Mouse (Mus musculus) liver, embryonic 14.5 days (tissue): ENCODE data around the gene Pcsk4. TPM values are rescaled to one million over a fixed set of nuclear protein-coding genes. Genes with fewer than 3 reads are reported as not detected.

Source experiments
- ATAC-seq: fragments of 200-750 bp; cut with Nextera tagmentation; 2 replicates; pipeline ENCODE4 v1.8.0; 2017; ENCODE audit warnings: moderate number of reproducible peaks, mild to moderate bottlenecking, moderate library complexity; ENCODE audit not compliant: insufficient read depth
- DNase-seq, 3 experiments: peaks; one replicate each; pipeline ENCODE4 v3.0.0-alpha.2; 2012 to 2013; ENCODE audit warnings: low read depth in 3 of 3, low spot score in 3 of 3
- H3K27ac ChIP-seq: fragments of 300-500 bp; sonication (generic); 2 replicates; pipeline ENCODE4 v1.5.1; 2014; ENCODE audit warnings: moderate library complexity, mild to moderate bottlenecking, control low read depth, inconsistent platforms
- H3K27me3 ChIP-seq: fragments of 300-500 bp; sonication (generic); 2 replicates; pipeline ENCODE4 v1.6.1; 2014; ENCODE audit warnings: mild to moderate bottlenecking, low read length, moderate library complexity; ENCODE audit not compliant: control insufficient read depth, insufficient read depth
- H3K36me3 ChIP-seq: fragments of 300-500 bp; sonication (generic); replicated peaks from 2 replicates; pipeline ENCODE4 v1.6.1; 2014; ENCODE audit warnings: low read depth; ENCODE audit not compliant: control insufficient read depth, insufficient read depth
- H3K4me1 ChIP-seq, 2 experiments: fragments of 200-500 bp in 1 of 2; fragments of 300-500 bp in 1 of 2; sonication (generic) in 1 of 2; replicated peaks; 2 replicates each; pipeline ENCODE4 v1.6.1; 2012 to 2014; ENCODE audit warnings: antibody characterized with exemption in 1 of 2, inconsistent platforms in 1 of 2, low read length in 1 of 2; ENCODE audit not compliant: control insufficient read depth in 2 of 2, insufficient read depth in 2 of 2
- H3K4me2 ChIP-seq: fragments of 300-500 bp; sonication (generic); 2 replicates; pipeline ENCODE4 v1.6.1; 2014; ENCODE audit warnings: low read depth, mild to moderate bottlenecking, control low read depth, moderate library complexity
- H3K4me3 ChIP-seq, 2 experiments: fragments of 200-500 bp in 1 of 2; fragments of 300-500 bp in 1 of 2; sonication (generic) in 1 of 2; 2 replicates each; pipeline ENCODE4 v1.5.1; 2012 to 2014; ENCODE audit warnings: low read depth in 2 of 2, low read length in 2 of 2, mild to moderate bottlenecking in 2 of 2, control low read depth in 1 of 2, inconsistent platforms in 1 of 2, moderate library complexity in 1 of 2; ENCODE audit not compliant: insufficient read depth in 1 of 2
- H3K9ac ChIP-seq: fragments of 300-500 bp; sonication (generic); replicated peaks from 2 replicates; pipeline ENCODE4 v1.6.1; 2014; ENCODE audit warnings: mild to moderate bottlenecking, control low read depth, moderate library complexity
- H3K9me3 ChIP-seq: fragments of 300-500 bp; sonication (generic); 2 replicates; pipeline ENCODE4 v1.6.1; 2016; ENCODE audit warnings: low read length, mixed read lengths; ENCODE audit not compliant: control insufficient read depth
- CTCF ChIP-seq: IDR thresholded peaks from 2 replicates; pipeline ENCODE4 v1.5.1; 2016; ENCODE audit warnings: antibody characterized with exemption, low read depth, control low read depth
- EP300 ChIP-seq: IDR thresholded peaks from 2 replicates; pipeline ENCODE4 v1.6.1; 2016; ENCODE audit warnings: antibody characterized with exemption, low read depth
- WGBS: fragments of 180-500 bp; shearing (Covaris S2); extraction: QIAGEN DNeasy Blood & Tissue Kit; methylation state at CpG from one replicate; pipeline ENCODE4 v1.1.7; 2014; ENCODE audit not compliant: insufficient replicate concordance; 5-methylcytosine and 5-hydroxymethylcytosine counted together
- polyA plus RNA-seq, 2 experiments: library from polyadenylated mRNA; depleted of rRNA in 1 of 2; stranded (reverse) in 1 of 2; unstranded in 1 of 2; fragments of >200 nt; fragmentation: Nextera tagmentation in 1 of 2; extraction: Ambion mirVana in 1 of 2; gene quantifications; 2 replicates each; pipeline versions ENCODE4 v1.2.1 to v1.2.3; 2012 to 2014

Pcsk4 gene
- polyA plus RNA-seq, 2 experiments = 3.2 to 6.6 TPM

DNA sequence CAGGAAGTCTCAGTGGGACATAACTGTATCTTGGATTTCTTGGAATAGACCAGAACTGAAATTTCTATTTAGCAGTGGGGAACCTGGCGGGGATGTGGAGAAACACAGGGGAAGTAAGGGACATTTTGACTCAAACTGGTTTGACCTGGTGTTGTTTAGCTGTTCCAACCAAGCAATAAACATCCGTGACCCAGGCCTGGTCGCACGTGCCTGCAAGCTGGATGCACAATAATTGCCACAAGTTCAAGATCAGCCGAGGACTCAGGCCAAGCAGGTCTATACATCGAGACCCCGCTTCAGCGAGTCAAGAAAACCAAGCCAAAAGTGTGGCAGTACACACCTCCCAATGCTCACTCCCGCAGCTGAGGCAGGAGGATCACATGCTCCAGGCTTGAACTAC lies 42.7 kb upstream of the Pcsk4 start:
- DNase-seq = no peak
- no peaks in the 10 kb centered on the region for H3K9me3 ChIP-seq
- no peak overlapping the region for H3K9ac ChIP-seq
- no peak for TF ChIP-seq CTCF
- no peak for TF ChIP-seq EP300
- 50% methylated on average over 9 of the region's 9 CpGs for WGBS
- H3K4me3 ChIP-seq = no peak overlapping the region
- H3K4me1 ChIP-seq = 0 out of 4 replicates have a peak, but pooled peaks cover 0 to 2% of the 10 kb centered on the region in 2 experiments
- no peak overlapping the region for H3K27ac ChIP-seq
- no peak overlapping the region for H3K4me2 ChIP-seq
- ATAC-seq = no peak
- H3K27me3 ChIP-seq = no peaks in the 10 kb centered on the region; the same call in 1 of the 2 replicates
- H3K36me3 ChIP-seq = no peaks in the 10 kb centered on the region

DNA sequence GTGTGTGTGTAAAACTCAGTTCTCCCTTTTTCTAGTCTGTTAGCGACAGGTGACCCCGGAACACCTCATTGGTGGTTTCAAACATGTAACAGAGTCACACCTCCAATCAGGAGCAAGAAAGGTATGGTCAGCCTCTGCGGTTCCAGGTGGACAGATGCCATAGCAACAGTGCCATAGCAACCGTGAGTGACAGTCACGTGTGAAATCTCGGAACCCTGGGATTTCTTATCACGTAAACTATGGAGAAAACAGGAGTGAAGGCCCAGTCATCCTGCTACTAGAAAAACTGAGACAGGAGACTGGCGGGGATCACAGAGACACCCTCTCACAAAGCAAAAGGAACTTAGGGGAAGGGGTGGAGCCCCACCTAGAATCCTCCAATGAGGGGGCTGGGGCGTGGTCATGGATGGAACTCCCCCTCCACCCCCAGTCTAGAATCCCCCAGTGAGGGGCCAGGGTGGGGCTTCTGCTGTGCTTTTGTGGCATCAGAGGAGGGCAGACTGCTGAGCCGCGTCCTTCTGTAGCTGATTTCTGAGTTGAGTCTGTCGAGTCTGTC lies 42.2 kb upstream of the Pcsk4 start:
- no peak overlapping the region for H3K27ac ChIP-seq
- TF ChIP-seq CTCF = no peak
- TF ChIP-seq EP300 = no peak
- WGBS = 6% methylated on average over 12 of the region's 12 CpGs
- no peak overlapping the region for H3K4me3 ChIP-seq
- no peak for DNase-seq
- H3K4me1 ChIP-seq = 0 out of 4 replicates have a peak, but pooled peaks cover 0 to 2% of the 10 kb centered on the region in 2 experiments
- no peak overlapping the region for H3K9ac ChIP-seq
- no peak overlapping the region for H3K4me2 ChIP-seq
- no peaks in the 10 kb centered on the region for H3K9me3 ChIP-seq
- no peaks in the 10 kb centered on the region; the same call in 1 of the 2 replicates for H3K27me3 ChIP-seq
- H3K36me3 ChIP-seq = no peaks in the 10 kb centered on the region
- no peak for ATAC-seq

DNA sequence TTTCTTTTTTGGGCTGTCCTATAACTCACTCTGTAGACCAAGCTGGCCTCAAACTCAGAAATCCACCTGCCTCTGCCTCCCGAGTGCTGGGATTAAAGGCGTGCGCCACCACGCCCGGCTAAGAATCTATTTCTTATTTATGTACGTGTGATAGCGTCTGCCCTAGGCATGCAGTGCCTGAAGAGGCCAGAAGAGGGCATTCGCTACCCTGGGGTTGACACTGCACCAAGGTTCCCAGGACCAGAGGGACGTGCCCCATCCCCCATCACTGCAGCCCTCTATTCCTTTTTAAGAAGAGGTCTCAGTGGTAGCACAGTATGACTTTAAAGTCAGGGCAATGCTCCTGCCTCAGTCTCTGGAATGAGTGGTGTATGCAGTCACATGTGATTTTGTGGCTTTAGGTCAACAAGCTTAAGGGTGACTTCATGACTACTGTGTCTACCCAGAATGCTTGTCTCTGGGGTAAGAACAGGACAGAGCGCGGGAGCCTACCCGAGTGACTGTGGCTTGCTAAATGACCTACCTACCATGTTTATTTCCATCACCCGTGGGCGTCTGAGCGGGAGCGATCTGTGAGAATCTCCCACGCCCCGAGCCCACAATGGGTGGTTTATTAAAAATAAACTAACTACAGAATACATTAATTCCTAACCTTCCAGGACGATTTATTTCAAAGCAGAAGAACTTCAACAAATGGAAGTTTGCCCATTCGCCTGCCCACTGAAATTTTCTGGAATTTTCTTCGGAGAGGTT lies 40.9 kb upstream of the Pcsk4 start:
- ATAC-seq (no peak; the same call in 1 of the 2 replicates), DNase-seq (no peak)
- Histone ChIP-seq H3K4me3 (no peak overlapping the region), H3K27ac (no peak overlapping the region), H3K9ac (no peak overlapping the region), H3K4me1 (0 out of 4 replicates have a peak, but pooled peaks cover 0 to 2% of the 10 kb centered on the region in 2 experiments), H3K9me3 (no peaks in the 10 kb centered on the region), H3K36me3 (no peaks in the 10 kb centered on the region), H3K27me3 (no peaks in the 10 kb centered on the region; the same call in 1 of the 2 replicates), H3K4me2 (no peak overlapping the region)
- whole genome bisulfite sequencing = 66% methylated on average over 21 of the region's 21 CpGs
- TF ChIP-seq CTCF = peak; percentile 73
- TF ChIP-seq EP300 = no peak

DNA sequence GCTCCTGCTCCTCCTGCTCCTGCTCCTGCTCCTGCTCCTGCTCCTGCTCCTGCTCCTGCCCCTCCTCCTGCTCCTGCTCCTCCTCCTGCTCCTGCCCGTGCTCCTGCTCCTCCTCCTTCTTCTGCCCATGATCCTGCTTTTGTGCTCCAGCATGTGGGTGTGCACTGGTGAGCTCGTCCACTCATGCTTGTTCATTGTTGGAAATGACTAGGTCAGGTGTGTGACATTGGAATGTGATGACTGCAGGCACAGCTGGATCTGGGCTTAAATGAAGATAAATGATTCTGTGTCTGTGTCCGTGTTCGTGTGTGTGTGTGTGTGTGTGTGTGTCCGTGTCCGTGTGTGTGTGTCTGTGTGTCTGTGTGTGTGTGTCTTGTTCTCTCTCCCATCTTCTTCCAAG lies 39.1 kb upstream of the Pcsk4 start:
- Histone ChIP-seq H3K9ac (no peak overlapping the region), H3K9me3 (no peaks in the 10 kb centered on the region), H3K27me3 (peaks cover 4% of the 10 kb centered on the region), H3K4me3 (no peak overlapping the region), H3K36me3 (no peaks in the 10 kb centered on the region), H3K27ac (no peak overlapping the region), H3K4me1 (0 out of 4 replicates have a peak, but pooled peaks cover 0 to 2% of the 10 kb centered on the region in 2 experiments), H3K4me2 (no peak overlapping the region)
- DNase-seq (no peak), ATAC-seq (no peak)
- 79% methylated on average over 6 of the region's 6 CpGs for WGBS
- no peak for TF ChIP-seq CTCF
- no peak for TF ChIP-seq EP300

DNA sequence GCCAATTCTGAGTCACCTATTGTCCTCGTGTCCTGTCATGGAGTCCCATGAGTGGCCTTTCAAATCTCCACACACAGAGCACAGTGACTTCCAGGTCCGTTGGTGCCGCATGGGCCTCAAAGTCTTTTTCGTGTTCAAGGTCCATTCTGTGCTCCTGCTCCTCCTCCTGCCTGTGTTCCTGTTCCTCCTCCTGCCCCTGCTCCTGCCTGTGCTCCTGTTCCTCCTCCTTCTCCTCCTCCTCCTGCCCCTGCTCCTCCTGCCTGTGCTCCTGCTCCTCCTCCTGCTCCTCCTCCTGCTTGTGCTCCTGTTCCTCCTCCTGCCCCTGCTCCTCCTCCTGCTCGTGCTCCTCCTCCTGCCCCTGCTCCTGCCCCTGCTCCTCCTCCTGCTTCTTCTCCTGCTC lies 38.7 kb upstream of the Pcsk4 start:
- DNase-seq (no peak), ATAC-seq (no peak)
- H3K36me3 ChIP-seq = no peaks in the 10 kb centered on the region
- no peak for TF ChIP-seq CTCF
- TF ChIP-seq EP300 = no peak
- WGBS = 45% methylated on average over 5 of the region's 5 CpGs
- H3K27ac ChIP-seq = no peak overlapping the region
- no peak overlapping the region for H3K4me3 ChIP-seq
- no peak overlapping the region for H3K9ac ChIP-seq
- H3K4me2 ChIP-seq = no peak overlapping the region
- peaks cover 4% of the 10 kb centered on the region for H3K27me3 ChIP-seq
- H3K4me1 ChIP-seq = 0 out of 4 replicates have a peak, but pooled peaks cover 0 to 2% of the 10 kb centered on the region in 2 experiments
- no peaks in the 10 kb centered on the region for H3K9me3 ChIP-seq
